Mouse (Mus musculus) left cerebral cortex, postnatal 10 days (tissue): ENCODE measurements at regions not wholly inside any gene's neighbourhood (a gene's known extent, or its start where the extent isn't known, plus 50 kb on each side); places are given as distances from the start of the nearest gene placed in this dataset.

Source experiments
- DNase-seq, 2 experiments: peaks; one replicate each; pipeline ENCODE4 v3.0.0; 2021 to 2022; ENCODE audit warnings: low spot score in 2 of 2, mixed read lengths in 1 of 2; ENCODE audit errors: extremely low spot score in 1 of 2
- intact Hi-C: fragments of 180-260 bp; cut with DNase I; formaldehyde crosslinking; loops from one replicate; pipeline ENCODE4 v1.15.1; 2025

DNA sequence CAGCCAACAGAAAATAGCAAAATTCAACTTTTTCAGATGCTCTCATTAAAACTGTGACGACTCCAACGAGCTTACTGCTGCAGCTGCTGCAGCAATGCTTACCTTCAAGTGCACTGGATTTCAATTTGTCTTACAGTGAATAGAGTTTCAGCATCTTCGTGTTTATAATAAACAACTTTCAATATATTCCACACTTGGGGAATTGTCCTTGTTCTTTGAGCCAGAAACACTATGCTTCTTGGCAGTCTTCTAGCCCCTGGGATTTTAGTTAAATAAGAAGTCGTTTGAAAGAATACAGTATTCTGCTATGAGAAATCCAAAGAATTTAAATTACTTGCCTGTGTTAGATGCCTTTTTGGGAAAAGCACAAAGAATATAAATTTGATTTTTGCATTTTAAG is 381.9 kb upstream of the Kcnd2 start:
- no peak for DNase-seq
- intact Hi-C loops, result no loop called here

DNA sequence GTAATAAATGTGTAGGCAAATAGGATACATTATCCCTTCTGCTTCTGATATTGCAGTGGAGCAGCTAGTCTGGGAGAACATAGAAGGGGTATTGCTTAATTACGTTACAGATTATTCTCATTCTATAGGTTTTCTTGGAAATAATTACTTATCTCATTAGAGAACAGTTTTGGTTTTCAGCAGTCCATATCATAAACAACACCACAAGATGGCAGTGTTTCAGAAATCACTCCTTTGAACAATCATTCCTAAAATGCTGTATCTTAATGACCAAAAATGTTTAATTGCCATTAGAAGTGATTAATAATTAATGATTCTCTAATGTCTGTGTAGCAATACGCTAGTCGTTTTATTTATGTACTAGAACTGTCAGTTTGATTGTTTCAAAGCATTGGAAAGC is 375.2 kb upstream of the Kcnd2 start:
- intact Hi-C loops, result loop anchor here (2.0 kb wide), 1 partner anchor 375 kb away; the partner anchor contains the start of gene Kcnd2
- DNase-seq, result no peak
